Mouse (Mus musculus): ENCODE measurements around the gene Pole4.

The Pole4 gene

DNA sequence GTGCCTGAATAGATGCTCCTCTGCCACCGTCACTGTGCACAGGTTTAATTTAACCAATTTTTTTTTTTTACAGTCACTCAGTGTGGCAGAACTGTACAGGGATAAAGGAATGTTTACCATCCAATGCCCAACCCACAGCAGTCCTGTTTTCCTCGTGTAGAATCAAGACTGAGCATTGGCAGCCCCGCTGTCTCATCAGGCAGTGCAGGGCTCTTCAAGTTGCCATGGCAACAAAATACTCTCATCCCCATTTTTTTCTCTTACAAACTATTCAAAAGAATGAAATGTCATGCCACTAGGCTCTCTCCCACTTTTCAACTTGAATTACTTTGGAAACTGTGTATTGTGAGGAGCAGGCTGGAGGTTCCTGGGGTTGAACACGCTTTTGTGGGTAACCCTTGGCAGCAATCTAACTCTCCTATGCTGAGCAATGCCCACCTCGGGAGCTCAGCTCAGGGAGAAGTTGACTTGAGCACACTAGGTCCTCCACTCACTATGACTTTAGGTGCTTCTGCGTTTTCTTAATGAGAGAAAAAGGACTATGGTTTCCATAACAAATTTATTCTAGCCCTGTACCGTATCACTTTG, 95.7 kb downstream of the Pole4 start:
- no peak for DNase-seq

DNA sequence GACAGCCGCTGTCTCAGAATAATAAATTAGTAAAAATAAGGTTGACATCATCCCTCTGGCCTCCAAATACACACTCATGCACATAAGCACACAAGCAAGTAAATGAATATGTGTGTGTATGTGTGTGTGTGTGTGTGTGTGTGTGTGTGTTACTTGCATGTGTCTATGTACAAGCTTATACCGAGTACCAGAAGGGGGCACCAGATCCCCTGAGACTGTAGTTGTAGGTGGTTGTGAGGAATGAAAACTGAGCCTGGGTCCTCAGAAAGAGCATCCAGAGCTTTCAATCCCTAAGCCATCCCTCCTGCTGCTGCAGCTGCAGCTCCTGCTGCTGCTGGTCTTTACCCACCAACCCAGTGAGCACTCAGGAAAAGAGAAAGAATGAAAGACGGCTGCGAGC, 96.4 kb downstream of the Pole4 start:
- no peak for DNase-seq

DNA sequence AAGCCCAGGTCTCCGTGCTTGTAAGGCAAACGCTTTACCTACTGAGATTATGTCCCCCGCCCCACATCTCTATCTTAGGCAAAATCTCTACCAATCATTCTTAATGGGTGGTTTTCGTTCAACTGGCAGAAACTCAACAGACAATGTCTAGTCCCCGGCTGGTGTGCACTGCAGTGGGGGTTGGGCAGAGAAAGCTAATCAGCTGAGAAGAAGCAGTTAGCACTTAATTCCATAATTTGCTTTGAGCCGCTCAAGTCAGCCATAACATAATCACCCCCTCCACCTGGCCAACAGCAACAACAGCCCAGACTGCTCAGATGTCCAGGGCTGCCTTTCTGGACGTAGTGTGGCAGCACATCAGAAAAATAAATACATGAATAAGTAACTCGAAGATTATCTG, 100.4 kb downstream of the Pole4 start:
- DNase-seq: no peak

DNA sequence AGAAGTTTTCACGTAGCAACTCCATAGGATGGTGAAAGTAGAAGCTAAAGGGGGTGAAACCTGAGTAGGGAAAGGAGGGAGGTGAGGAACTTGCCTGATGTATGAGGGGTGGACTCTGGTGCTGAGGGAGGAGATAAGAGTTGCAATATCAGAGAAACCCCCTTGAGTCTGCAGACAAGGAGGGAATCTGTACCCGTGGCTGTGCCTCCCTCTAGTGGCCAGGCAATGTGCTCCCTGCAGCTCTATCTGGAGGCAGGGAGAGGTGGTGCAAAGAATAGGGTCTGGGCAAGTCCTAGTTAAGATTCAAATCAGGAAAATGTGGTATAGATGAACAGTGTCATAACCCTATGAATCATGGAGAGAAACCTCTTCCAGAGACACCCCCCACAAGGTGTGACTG, 101.5 kb downstream of the Pole4 start:
- no peak for DNase-seq

DNA sequence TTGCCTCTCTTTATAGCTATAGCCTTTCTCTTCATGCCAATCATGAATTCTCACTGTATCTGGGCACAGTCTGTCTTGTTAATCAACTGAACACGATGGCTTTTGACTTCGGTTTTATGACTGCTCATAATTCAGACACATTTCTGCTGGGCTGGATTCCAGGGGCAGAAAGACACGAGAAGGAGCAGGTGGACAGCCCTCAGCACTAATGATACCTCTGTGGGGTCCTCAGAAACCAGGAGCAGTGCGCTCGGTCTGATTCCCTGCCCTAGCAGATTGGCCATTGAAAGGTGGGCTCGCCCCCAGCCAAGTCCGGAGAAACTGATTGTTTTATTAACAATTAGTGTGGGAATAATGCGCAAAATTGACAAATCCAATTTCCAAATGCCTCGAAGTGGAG, 101.9 kb downstream of the Pole4 start:
- DNase-seq: no peak

DNA sequence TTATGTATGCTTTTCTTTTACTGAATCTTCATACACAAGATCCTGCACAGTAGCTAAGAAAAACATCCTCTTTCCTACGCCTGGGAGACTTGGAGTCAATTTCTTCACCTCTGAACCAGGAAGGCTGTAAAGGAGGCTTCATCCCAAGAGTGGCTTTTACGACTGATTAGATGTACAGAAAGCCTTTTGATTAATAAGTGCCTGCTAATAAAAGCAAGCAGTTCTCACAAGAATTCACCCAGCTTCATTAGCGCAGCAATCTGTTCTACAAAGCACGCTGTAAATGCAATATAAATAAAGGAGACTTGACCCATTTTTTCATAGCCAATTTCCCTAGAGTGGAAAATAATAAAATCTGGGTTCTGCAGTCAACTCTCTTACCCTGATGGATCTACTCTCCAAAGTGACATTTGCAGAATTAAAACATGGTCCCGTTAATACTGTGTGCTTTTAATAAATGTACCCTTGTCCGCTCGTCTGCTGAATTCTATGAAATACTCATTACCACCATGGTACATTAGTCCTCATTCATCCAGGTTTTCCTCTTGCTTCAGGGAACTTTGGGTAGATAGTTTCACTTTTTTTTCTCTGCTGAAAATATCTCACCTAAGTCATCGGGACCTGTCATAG, 109.6 kb downstream of the Pole4 start:
- no peak for DNase-seq

DNA sequence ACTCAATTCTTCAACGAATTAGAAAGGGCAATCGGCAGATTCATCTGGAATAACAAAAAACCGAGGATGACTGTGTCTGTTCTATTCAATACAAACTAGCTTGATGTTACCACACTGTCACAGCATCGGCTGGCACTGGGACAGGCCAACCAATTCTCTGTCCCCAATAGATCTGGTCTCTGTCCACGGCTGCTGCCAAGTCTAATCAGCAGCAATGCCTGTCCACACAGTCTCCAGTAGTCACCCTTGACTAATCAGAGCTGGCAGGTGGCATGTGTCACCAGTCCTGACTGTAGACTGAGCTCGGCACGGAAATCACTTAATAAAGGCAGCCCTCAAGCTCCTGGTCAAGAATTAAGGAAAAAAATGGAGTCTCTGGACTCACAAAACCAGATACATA, 115.8 kb downstream of the Pole4 start:
- no peak for DNase-seq

DNA sequence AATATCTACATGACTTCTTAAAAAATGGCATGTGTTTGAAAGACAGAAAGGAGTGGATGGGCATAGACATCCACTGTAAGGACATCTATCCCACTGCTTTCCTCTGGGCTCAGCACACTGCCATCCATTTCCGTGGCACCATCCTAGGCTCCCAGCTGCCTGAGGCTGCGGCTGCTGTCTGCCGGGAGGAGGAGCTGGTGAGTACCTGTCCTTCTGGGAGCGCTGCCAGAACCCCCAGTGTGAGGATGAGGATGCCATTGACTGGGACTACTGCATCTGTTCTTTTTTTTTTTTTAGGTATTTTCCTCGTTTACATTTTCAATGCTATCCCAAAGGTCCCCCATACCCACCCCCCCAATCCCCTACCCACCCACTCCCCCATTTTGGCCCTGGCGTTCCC, 119.8 kb downstream of the Pole4 start:
- no peak for DNase-seq

DNA sequence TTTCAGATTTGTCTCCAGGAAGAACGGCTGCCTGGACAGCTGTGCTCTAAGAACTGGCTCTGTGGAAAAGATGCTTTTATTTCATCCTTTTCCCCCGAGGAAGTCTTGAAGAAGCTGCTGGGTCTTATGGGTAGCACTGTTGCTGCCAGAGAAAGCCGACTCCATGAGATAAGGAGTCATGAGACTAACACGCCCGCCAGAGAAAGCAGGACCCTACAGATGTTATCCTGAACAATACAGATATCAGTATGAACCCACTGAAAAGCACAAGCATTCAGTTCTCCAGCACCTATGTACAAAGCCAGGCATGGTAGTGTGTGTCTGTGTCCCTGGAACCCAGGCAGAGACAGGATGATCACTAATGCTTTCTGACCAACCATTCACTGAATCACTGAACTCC, 129.7 kb downstream of the Pole4 start:
- DNase-seq: no peak

Measured in cerebellum, adult 11-12 months (tissue).